In the genomic region with DNA sequence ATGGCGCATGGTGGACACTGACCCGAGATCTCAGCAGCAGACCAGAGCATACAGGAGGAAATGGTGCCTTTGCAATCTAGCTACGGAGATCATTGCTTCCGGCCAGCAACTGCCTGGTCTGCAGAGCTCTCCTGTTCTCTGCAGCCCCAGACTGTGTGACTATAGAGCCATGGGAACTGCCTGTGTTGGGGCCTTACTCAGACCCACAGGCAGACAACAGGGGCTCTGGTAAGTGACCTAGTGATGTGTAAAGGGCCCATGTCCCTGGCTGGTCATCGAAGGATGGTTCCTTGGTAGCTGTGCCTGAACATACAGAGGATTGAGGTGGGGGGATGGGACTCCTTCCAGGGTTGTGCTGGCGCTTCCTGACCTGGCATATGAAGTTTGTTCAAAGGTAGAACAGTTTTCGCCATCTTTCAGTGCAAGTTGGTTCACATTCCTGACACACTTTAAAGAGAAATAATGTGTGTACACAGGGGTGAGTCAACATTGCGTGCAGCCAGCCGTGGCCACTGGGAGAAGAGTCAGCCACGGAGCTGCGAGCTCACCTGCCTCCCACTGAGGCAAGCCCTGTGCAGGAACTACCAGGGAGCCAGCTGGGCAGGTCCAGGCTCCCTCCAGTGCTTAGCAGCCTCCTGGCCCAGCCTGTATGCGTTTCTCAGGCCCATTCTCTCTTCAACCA, we compare ENCODE assay signal across 16 mouse cellular contexts. TPM values are rescaled to one million over a fixed set of nuclear protein-coding genes. Genes with fewer than 3 reads are reported as not detected.
A peak's percentile ranks its signal among the peaks of the same experiment; 100 is the strongest.
DNase-seq lines count a peak whose midpoint lies in the region; ATAC-seq and TF ChIP-seq lines count a peak whose summit lies in the region.
"Had no signal": no experiment of that assay in that cellular context is flagged by ENCODE, and none has a peak within 500 bp of the region (broad histone marks: within the 10 kb centered on the region; RNA-seq: fewer than 3 reads in every experiment).

No protein-coding gene starts in this region.

- no peaks in the 10 kb centered on the region for H3K9me3 ChIP-seq in kidney, embryonic 14.5 days (ENCODE audit: control insufficient read depth, low read length)
- H3K9me3 ChIP-seq in liver, postnatal 0 days (ENCODE audit: low read length), result no peaks in the 10 kb centered on the region
- H3K9me3 ChIP-seq in stomach, embryonic 14.5 days (ENCODE audit: control insufficient read depth, low read depth, low read length), result no peaks in the 10 kb centered on the region
- H3K9me3 ChIP-seq in hindbrain, postnatal 0 days (ENCODE audit: low read length), result no peaks in the 10 kb centered on the region

- H3K9ac ChIP-seq in kidney, embryonic 14.5 days (ENCODE audit: low read depth, low read length), result no peak overlapping the region
- no peak overlapping the region for H3K9ac ChIP-seq in liver, postnatal 0 days (replicated peaks)
- H3K9ac ChIP-seq in stomach, embryonic 14.5 days (replicated peaks; ENCODE audit: low read depth, low read length), result no peak overlapping the region
- H3K9ac ChIP-seq in heart, adult 2 months (ENCODE audit: low read depth, low read length), result no peak overlapping the region
- H3K9ac ChIP-seq in hindbrain, postnatal 0 days (replicated peaks; ENCODE audit: low read length), result no peak overlapping the region

- peak; percentile 34 for DNase-seq in kidney, adult 11 months
- DNase-seq in kidney, adult 9 months, result no peak
- no peak for DNase-seq in liver, postnatal 0 days
- DNase-seq in heart, adult 2 months, result no peak
- DNase-seq in hindbrain, postnatal 0 days (ENCODE audit: low spot score), result no peak
- DNase-seq in adrenal gland, postnatal 36 days, result no peak
- DNase-seq: gastrocnemius, postnatal 14 days; right cerebral cortex, adult 18-20 months had no signal

- WGBS in kidney, embryonic 14.5 days, result 57% methylated on average over 12 of the region's 12 CpGs
- WGBS in liver, postnatal 0 days (ENCODE audit: insufficient replicate concordance), result 52% methylated on average over 12 of the region's 12 CpGs
- whole genome bisulfite sequencing in stomach, embryonic 14.5 days, result 68% methylated on average over 12 of the region's 12 CpGs
- 82% methylated on average over 12 of the region's 12 CpGs for WGBS in heart, adult 2 months
- WGBS in hindbrain, postnatal 0 days, result 68% methylated on average over 12 of the region's 12 CpGs

- no peak overlapping the region for H3K4me3 ChIP-seq in kidney, embryonic 14.5 days (ENCODE audit: low read length)
- H3K4me3 ChIP-seq in liver, postnatal 0 days (ENCODE audit: low read depth, low read length), result no peak overlapping the region
- no peak overlapping the region for H3K4me3 ChIP-seq in stomach, embryonic 14.5 days (ENCODE audit: low read depth, low read length)
- no peak overlapping the region for H3K4me3 ChIP-seq in heart, adult 2 months
- no peak overlapping the region for H3K4me3 ChIP-seq in hindbrain, postnatal 0 days (ENCODE audit: low read length)

- H3K79me2 ChIP-seq in heart, adult 2 months (replicated peaks; ENCODE audit: control insufficient read depth, insufficient read depth, low read length), result no peaks in the 10 kb centered on the region

- intact Hi-C loops in heart, adult 2 months (cut with DNase I), result no loop called here

- no peak for TF ChIP-seq EP300 in liver, postnatal 0 days (IDR thresholded peaks at IDR 0.05; ENCODE audit: low read depth)
- no peak for TF ChIP-seq EP300 in heart, adult 2 months (IDR thresholded peaks at IDR 0.05; ENCODE audit: insufficient read depth, low read depth, low read length)

- ATAC-seq in kidney, embryonic 14.5 days (ENCODE audit: low FRiP score, low TSS enrichment), result peak; percentile 53; the same call in 1 of the 2 replicates
- peak; percentile 26; the same call in 1 of the 2 replicates for ATAC-seq in liver, postnatal 0 days
- peak; percentile 81 for ATAC-seq in stomach, embryonic 14.5 days (ENCODE audit: insufficient number of reproducible peaks, insufficient read depth, low FRiP score, low read depth)
- ATAC-seq in hindbrain, postnatal 0 days, result no peak

- H3K4me1 ChIP-seq in kidney, embryonic 14.5 days (ENCODE audit: control insufficient read depth, insufficient read depth, low read length), result peaks cover 12% of the 10 kb centered on the region; the same call in 1 of the 2 replicates
- H3K4me1 ChIP-seq in liver, postnatal 0 days (ENCODE audit: insufficient read depth), result peaks cover 23% of the 10 kb centered on the region
- peaks cover 5% of the 10 kb centered on the region; the same call in 1 of the 2 replicates for H3K4me1 ChIP-seq in stomach, embryonic 14.5 days (ENCODE audit: control insufficient read depth, insufficient read depth, low read length)
- no peaks in the 10 kb centered on the region for H3K4me1 ChIP-seq in heart, adult 2 months (ENCODE audit: control insufficient read depth, insufficient read depth, low read length)
- H3K4me1 ChIP-seq in hindbrain, postnatal 0 days (ENCODE audit: insufficient read depth, low read length), result no peaks in the 10 kb centered on the region

- H3K4me2 ChIP-seq in kidney, embryonic 14.5 days (replicated peaks; ENCODE audit: low read depth, low read length), result no peak overlapping the region
- H3K4me2 ChIP-seq in liver, postnatal 0 days (ENCODE audit: low read depth, low read length), result 0 out of 2 replicates have a peak overlapping the region, but pooled peaks have one; percentile 6
- no peak overlapping the region for H3K4me2 ChIP-seq in stomach, embryonic 14.5 days (replicated peaks; ENCODE audit: low read depth, low read length)
- no peak overlapping the region for H3K4me2 ChIP-seq in hindbrain, postnatal 0 days (ENCODE audit: low read depth, low read length)
- H3K4me2 ChIP-seq: midbrain, embryonic 11.5 days had no signal

- no peak for TF ChIP-seq POLR2A in heart, adult 2 months (IDR thresholded peaks at IDR 0.05; ENCODE audit: insufficient read depth, low read depth, low read length)

- no peak for TF ChIP-seq CTCF in liver, postnatal 0 days (IDR thresholded peaks at IDR 0.05; ENCODE audit: low read depth)
- no peak for TF ChIP-seq CTCF in heart, adult 2 months (IDR thresholded peaks at IDR 0.05)
- no peak for TF ChIP-seq CTCF in hindbrain, postnatal 0 days (IDR thresholded peaks at IDR 0.05; ENCODE audit: low read depth)

- no peaks in the 10 kb centered on the region for H3K27me3 ChIP-seq in kidney, embryonic 14.5 days (ENCODE audit: control insufficient read depth, insufficient read depth, low read length)
- peaks cover 16% of the 10 kb centered on the region for H3K27me3 ChIP-seq in liver, postnatal 0 days (ENCODE audit: insufficient read depth, low read length)
- no peaks in the 10 kb centered on the region for H3K27me3 ChIP-seq in stomach, embryonic 14.5 days (ENCODE audit: control insufficient read depth, insufficient read depth, low read length)
- H3K27me3 ChIP-seq in heart, adult 2 months (ENCODE audit: control insufficient read depth, insufficient read depth, low read length), result no peaks in the 10 kb centered on the region
- H3K27me3 ChIP-seq in hindbrain, postnatal 0 days (ENCODE audit: insufficient read depth, low read length), result no peaks in the 10 kb centered on the region

- H3K36me3 ChIP-seq in kidney, embryonic 14.5 days (ENCODE audit: control insufficient read depth, insufficient read depth, low read length), result no peaks in the 10 kb centered on the region
- no peaks in the 10 kb centered on the region for H3K36me3 ChIP-seq in liver, postnatal 0 days (replicated peaks; ENCODE audit: insufficient read depth, low read length)
- H3K36me3 ChIP-seq in stomach, embryonic 14.5 days (ENCODE audit: control insufficient read depth, insufficient read depth, low read length), result no peaks in the 10 kb centered on the region
- no peaks in the 10 kb centered on the region for H3K36me3 ChIP-seq in heart, adult 2 months (ENCODE audit: control insufficient read depth, insufficient read depth, low read length)
- H3K36me3 ChIP-seq in hindbrain, postnatal 0 days (ENCODE audit: insufficient read depth, low read length), result no peaks in the 10 kb centered on the region

- H3K27ac ChIP-seq in kidney, embryonic 14.5 days (ENCODE audit: low read depth, low read length), result peak overlapping the region; percentile 49; the same call in 1 of the 2 replicates
- no peak overlapping the region for H3K27ac ChIP-seq in liver, postnatal 0 days (ENCODE audit: low read depth)
- peak overlapping the region; percentile 82; the same call in 1 of the 2 replicates for H3K27ac ChIP-seq in stomach, embryonic 14.5 days (ENCODE audit: low read length)
- no peak overlapping the region for H3K27ac ChIP-seq in heart, adult 2 months
- no peak overlapping the region for H3K27ac ChIP-seq in hindbrain, postnatal 0 days

RNA-seq across cellular contexts. Expression of gene Tbx2, which starts 39.7 kb away (rescaled TPM):
- 18.2 and 19.8 TPM in 2 replicates for polyA plus RNA-seq in kidney, embryonic 14.5 days (2014; fragmentation: Nextera tagmentation; extraction: Ambion mirVana)
- polyA plus RNA-seq in liver, postnatal 0 days (2015; fragmentation: Nextera tagmentation; extraction: Ambion mirVana), result 0.66 and 0.75 TPM in 2 replicates
- polyA plus RNA-seq in stomach, embryonic 14.5 days (2014; fragmentation: Nextera tagmentation; extraction: Ambion mirVana), result 5.8 and 6.8 TPM in 2 replicates
- total RNA-seq in heart, adult 2 months (2021), result 1 to 10 TPM; 5.5 to 5.7 TPM
- polyA plus RNA-seq in heart, adult 2 months (2012; rRNA removed), result 6.9 and 7.5 TPM in 2 replicates
- 3.6 and 7.9 TPM in 2 replicates for total RNA-seq in hindbrain, postnatal 0 days (2014; rRNA removed)
- polyA plus RNA-seq in hindbrain, postnatal 0 days (2015; fragmentation: Nextera tagmentation; extraction: Ambion mirVana), result 0.70 and 0.86 TPM in 2 replicates
- total RNA-seq in adrenal gland, postnatal 36 days (2021), result 10 to 100 TPM; 22.3 to 29.0 TPM

RNA-seq across cellular contexts. Expression of gene Gm11444, which starts 57.5 kb away (rescaled TPM):
- polyA plus RNA-seq in kidney, embryonic 14.5 days (2014; fragmentation: Nextera tagmentation; extraction: Ambion mirVana), result not detected in 2 replicates
- polyA plus RNA-seq in liver, postnatal 0 days (2015; fragmentation: Nextera tagmentation; extraction: Ambion mirVana), result not detected in 2 replicates
- not detected in 2 replicates for polyA plus RNA-seq in stomach, embryonic 14.5 days (2014; fragmentation: Nextera tagmentation; extraction: Ambion mirVana)
- not detected for total RNA-seq in heart, adult 2 months (2021)
- polyA plus RNA-seq in heart, adult 2 months (2012; rRNA removed), result not detected in 2 replicates
- total RNA-seq in hindbrain, postnatal 0 days (2014; rRNA removed), result not detected in 2 replicates
- polyA plus RNA-seq in hindbrain, postnatal 0 days (2015; fragmentation: Nextera tagmentation; extraction: Ambion mirVana), result not detected in 2 replicates
- total RNA-seq in adrenal gland, postnatal 36 days (2021), result not detected
- total RNA-seq: gastrocnemius, postnatal 14 days; left cerebral cortex, postnatal 10 days had no signal
- polyA plus RNA-seq: cortical plate, adult 2 months; forebrain, embryonic 11.5 days; heart, postnatal 0 days; midbrain, embryonic 11.5 days; neural tube, embryonic 11.5 days had no signal

Comparison
In these comparisons a context has a peak if more than half of its experiments do, and no peak if none do; other contexts are left out.
1. H3K27ac ChIP-seq: peak in kidney, embryonic 14.5 days (single experiment) and stomach, embryonic 14.5 days (single experiment); none in liver, postnatal 0 days (single experiment), heart, adult 2 months (single experiment) and hindbrain, postnatal 0 days (single experiment).